Mouse (Mus musculus) heart, postnatal 0 days (tissue): Measurements from ENCODE around the gene Klhl33. TPM values are rescaled to one million over a fixed set of nuclear protein-coding genes. Genes with fewer than 3 reads are reported as not detected.

Source experiments
- ATAC-seq: fragments of 200-750 bp; cut with Nextera tagmentation; 2 replicates; pipeline ENCODE4 v1.8.0; 2017; ENCODE audit warnings: low read depth, moderate number of reproducible peaks, moderate library complexity; ENCODE audit not compliant: insufficient read depth
- DNase-seq: peaks from one replicate; pipeline ENCODE4 v3.0.0-alpha.2; 2016; ENCODE audit warnings: low spot score
- H3K27ac ChIP-seq: fragments of 300-500 bp; sonication (generic); 2 replicates; pipeline ENCODE4 v1.5.1; 2014; ENCODE audit warnings: low read depth, mild to moderate bottlenecking
- H3K27me3 ChIP-seq: fragments of 300-500 bp; sonication (generic); 2 replicates; pipeline ENCODE4 v1.6.1; 2014; ENCODE audit warnings: low read length, mixed read lengths; ENCODE audit not compliant: control insufficient read depth, insufficient read depth
- H3K36me3 ChIP-seq: fragments of 300-500 bp; sonication (generic); replicated peaks from 2 replicates; pipeline ENCODE4 v1.6.1; 2014; ENCODE audit warnings: low read length, mixed read lengths; ENCODE audit not compliant: control insufficient read depth, insufficient read depth
- H3K4me1 ChIP-seq: fragments of 300-500 bp; sonication (generic); 2 replicates; pipeline ENCODE4 v1.6.1; 2014; ENCODE audit warnings: antibody characterized with exemption; ENCODE audit not compliant: control insufficient read depth, insufficient read depth
- H3K4me2 ChIP-seq: fragments of 300-500 bp; sonication (generic); 2 replicates; pipeline ENCODE4 v1.6.1; 2014; ENCODE audit warnings: low read depth, mild to moderate bottlenecking, low read length, moderate library complexity
- H3K4me3 ChIP-seq: fragments of 300-500 bp; sonication (generic); 2 replicates; pipeline ENCODE4 v1.5.1; 2014; ENCODE audit warnings: low read depth, low read length
- H3K9ac ChIP-seq: fragments of 300-500 bp; sonication (generic); replicated peaks from 2 replicates; pipeline ENCODE4 v1.6.1; 2014; ENCODE audit warnings: low read depth, low read length, mixed read lengths
- H3K9me3 ChIP-seq: fragments of 300-500 bp; sonication (generic); replicated peaks from 2 replicates; pipeline ENCODE4 v1.6.1; 2016; ENCODE audit warnings: low read length; ENCODE audit not compliant: control insufficient read depth
- CTCF ChIP-seq: IDR thresholded peaks from 2 replicates; pipeline ENCODE4 v1.5.1; 2016; ENCODE audit warnings: antibody characterized with exemption, control low read depth, low read depth
- EP300 ChIP-seq: IDR thresholded peaks from 2 replicates; pipeline ENCODE4 v1.6.1; 2016; ENCODE audit warnings: antibody characterized with exemption, low read depth
- WGBS: fragments of 180-500 bp; shearing (Covaris S2); extraction: QIAGEN DNeasy Blood & Tissue Kit; methylation state at CpG from one replicate; pipeline ENCODE4 v1.1.7; 2014; 5-methylcytosine and 5-hydroxymethylcytosine counted together
- polyA plus RNA-seq: library from polyadenylated mRNA; unstranded; fragments of >200 nt; fragmentation: Nextera tagmentation; extraction: Ambion mirVana; gene quantifications from 2 replicates; pipeline ENCODE4 v1.2.1, GENCODE M21; 2015
- total RNA-seq: library from RNA; depleted of rRNA; stranded (reverse); fragments of >200 nt; gene quantifications from 2 replicates; pipeline ENCODE4 v1.2.3, GENCODE M21; 2014; ENCODE audit warnings: low replicate concordance

The Klhl33 gene
- total and polyA plus RNA-seq, 2 experiments from 2014 or later: 1.4 TPM; not detected in 1

DNA sequence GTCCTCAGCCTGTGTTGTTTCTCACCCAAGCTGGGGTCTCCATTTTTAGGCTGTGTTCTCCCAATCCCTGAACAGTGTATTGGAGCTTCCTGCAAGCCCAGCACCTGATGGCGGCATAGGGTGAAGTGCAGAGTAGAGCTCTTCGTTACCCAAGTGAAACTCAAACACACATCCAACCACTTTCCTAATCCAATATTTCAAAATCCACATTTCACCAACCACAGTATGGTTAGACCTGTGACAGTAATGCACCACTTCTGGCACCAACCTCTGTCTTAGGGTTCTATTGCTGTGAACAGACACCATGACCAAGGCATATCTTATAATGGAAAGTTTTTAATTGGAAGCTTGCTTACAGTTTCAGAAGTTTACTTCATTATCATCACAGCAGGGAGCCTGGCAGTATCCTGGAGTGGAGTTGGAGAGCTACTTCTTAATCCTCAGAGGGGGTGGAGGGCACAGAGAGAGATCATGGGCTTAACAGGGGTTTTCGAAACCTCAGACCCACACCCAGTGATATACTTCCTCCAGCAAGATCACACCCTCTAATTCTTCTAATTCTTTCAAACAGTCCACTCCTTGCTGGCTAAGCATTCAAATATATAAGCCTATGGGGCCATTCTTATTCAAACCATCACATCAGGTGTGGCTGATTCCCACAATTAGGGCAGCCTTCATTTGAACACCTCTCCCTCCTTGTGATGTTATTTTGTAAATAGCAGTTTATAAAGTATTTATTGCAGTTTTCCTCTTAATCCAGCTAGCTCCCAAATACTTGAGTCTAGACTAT, 41.0 kb upstream of the Klhl33 start:
- DNase-seq: no peak

DNA sequence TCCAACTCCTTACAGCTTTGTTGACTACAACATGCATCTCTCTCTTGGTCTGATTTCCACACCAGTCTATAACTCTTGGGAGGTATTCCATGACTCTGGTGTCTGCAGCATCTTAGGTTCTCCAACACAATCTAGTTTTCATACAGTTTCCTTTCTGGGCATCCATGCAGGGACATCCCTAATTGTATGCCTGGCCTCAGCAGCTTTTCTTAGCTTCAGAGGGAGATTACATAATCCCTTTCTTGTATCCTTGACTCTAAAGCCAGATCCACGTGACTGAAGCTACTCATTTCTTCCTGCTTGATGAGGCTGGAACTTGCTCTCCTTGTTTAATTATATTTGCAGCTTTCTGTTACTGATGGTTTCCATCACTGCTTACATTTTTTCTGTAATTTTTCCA, 39.3 kb upstream of the Klhl33 start:
- ATAC-seq (no peak), DNase-seq (no peak)
- Histone ChIP-seq H3K4me1 (peaks cover 5% of the 10 kb centered on the region; the same call in 1 of the 2 replicates), H3K27ac (no peak overlapping the region), H3K4me2 (no peak overlapping the region), H3K9ac (no peak overlapping the region), H3K4me3 (no peak overlapping the region), H3K27me3 (no peaks in the 10 kb centered on the region), H3K9me3 (no peaks in the 10 kb centered on the region), H3K36me3 (no peaks in the 10 kb centered on the region)
- TF ChIP-seq EP300: no peak
- 60% methylated on average over 1 of the region's 1 CpGs for WGBS

More for the DNA sequence above, 41.0 kb upstream of the Klhl33 start:
- Histone ChIP-seq H3K27me3 (no peaks in the 10 kb centered on the region), H3K4me2 (no peak overlapping the region), H3K36me3 (no peaks in the 10 kb centered on the region), H3K9me3 (no peaks in the 10 kb centered on the region), H3K9ac (no peak overlapping the region), H3K4me3 (no peak overlapping the region), H3K27ac (no peak overlapping the region), H3K4me1 (no peaks in the 10 kb centered on the region)
- TF ChIP-seq CTCF (no peak), EP300 (no peak)
- ATAC-seq: no peak
- WGBS: 78% methylated on average over 3 of the region's 3 CpGs

DNA sequence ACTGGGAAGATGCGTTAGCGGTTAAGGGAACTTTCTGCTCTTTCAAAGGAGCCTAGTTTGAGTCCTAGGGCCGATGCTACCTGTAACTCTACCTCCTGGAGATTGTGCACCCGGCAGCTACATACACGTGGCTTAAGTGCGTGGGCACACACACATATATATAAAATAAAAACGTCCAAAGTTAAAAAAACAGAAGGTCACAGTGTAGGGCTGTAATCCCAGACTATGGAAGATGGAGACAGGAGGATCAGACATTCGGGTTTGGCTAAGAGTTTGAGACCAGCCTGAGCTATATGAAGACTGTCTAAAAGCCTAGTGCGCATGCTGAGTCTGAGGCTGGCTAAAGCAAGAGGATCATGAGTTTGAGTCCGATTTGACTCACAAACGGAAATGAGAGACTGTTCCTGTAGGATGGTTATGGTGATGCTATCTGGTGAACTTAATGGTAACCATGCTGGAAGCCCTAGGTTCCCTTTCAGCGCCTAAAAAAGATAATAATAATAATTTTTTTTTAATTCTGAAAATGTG, 34.2 kb upstream of the Klhl33 start:
- Histone ChIP-seq H3K9me3 (no peaks in the 10 kb centered on the region), H3K4me1 (peaks cover 9% of the 10 kb centered on the region), H3K4me2 (peak overlapping the region; percentile 75), H3K27ac (peak overlapping the region; percentile 76), H3K27me3 (no peaks in the 10 kb centered on the region), H3K4me3 (peak overlapping the region; percentile 81), H3K9ac (peak overlapping the region; percentile 43), H3K36me3 (peaks cover 30% of the 10 kb centered on the region)
- TF ChIP-seq EP300 (no peak), CTCF (no peak)
- WGBS: 12% methylated on average over 12 of the region's 12 CpGs
- ATAC-seq (no peak), DNase-seq (no peak)

DNA sequence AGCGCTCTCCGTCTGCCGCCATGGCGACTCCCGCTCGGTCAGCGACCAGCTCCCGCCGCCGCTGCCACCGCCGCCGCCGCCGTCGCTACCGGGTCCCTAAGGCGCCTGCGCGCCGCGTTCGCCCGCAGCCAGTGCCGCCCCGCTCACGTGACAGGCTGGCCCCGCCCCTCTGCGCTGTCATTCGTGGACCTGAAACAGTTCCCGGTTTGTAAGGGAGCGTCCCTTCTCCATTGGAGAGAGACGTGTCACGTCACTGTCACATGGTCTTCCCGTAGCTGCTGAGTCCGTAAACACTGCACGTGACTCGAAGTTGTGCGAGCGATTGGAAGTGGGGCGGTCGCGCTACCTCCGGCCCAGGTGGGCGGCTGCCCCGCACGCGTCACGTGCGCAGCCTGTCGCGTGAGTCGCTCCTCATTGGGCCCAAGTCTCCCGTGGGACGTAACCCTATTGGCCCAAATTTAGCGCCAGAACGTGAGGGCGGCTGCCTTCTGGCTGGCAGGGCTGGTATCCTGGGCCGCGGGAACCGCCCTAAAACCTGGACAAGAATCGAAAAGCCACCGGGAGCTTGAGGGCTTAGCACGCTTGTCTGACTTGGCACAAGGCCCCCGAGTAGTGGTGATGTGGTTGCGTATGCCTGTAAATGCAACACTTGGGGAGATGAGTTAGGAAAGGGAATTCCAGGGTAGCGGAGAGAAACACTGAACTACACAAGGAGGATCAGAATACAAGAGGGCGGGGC, 33.6 kb upstream of the Klhl33 start, which contains the start of the genes Pip4p1 and Pnp:
Pip4p1 (minus strand) TSS at position 103 of the 739 bp plus-strand sequence.
Pnp (plus strand) TSS at position 329 of the 739 bp plus-strand sequence.
- H3K27me3 ChIP-seq: no peaks in the 10 kb centered on the region
- peak within 1 kb of the TSS; percentile 81 for H3K4me3 ChIP-seq

DNA sequence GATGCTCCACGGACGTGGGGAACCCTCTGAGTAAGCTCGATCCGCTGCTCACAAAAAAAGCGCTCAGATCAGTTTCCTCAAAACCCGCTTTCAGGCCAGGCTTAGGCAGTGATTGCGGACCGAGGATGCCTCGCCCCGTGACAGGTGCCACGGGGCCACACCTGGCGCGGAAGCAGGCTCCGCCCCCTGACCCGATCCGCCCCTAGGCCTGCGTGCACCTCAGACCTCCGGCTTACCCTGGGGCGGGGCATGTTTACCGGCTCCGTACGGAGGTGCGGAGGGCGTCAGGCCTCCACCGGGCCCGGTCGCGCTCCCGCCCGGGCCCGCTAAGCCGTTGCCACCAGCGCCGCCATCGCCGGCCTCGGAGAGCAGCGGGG, 33.1 kb upstream of the Klhl33 start:
- under 1% methylated on average over 26 of the region's 38 CpGs for WGBS
- Histone ChIP-seq H3K36me3 (peaks cover 33% of the 10 kb centered on the region), H3K27me3 (no peaks in the 10 kb centered on the region), H3K9me3 (no peaks in the 10 kb centered on the region), H3K4me2 (peak overlapping the region; percentile 72), H3K9ac (peak overlapping the region; percentile 87), H3K4me1 (peaks cover 13% of the 10 kb centered on the region), H3K4me3 (peak overlapping the region; percentile 81), H3K27ac (peak overlapping the region; percentile 86)
- ATAC-seq (peak; percentile 4; the same call in 1 of the 2 replicates), DNase-seq (no peak)
- TF ChIP-seq EP300 (no peak), CTCF (no peak)

More for the DNA sequence above, 33.6 kb upstream of the Klhl33 start, which contains the start of the genes Pip4p1 and Pnp:
- Histone ChIP-seq H3K9ac (peak within 1 kb of the TSS; percentile 87), H3K9me3 (no peaks in the 10 kb centered on the region), H3K27ac (peak within 1 kb of the TSS; percentile 86), H3K4me1 (peaks cover 9% of the 10 kb centered on the region), H3K36me3 (peaks cover 33% of the 10 kb centered on the region), H3K4me2 (peak within 1 kb of the TSS; percentile 75)
- peak; percentile 99 for ATAC-seq
- peak; percentile 100 for DNase-seq
- TF ChIP-seq EP300 (no peak), CTCF (no peak)
- under 1% methylated on average over 64 of the region's 68 CpGs for WGBS
